Mouse (Mus musculus): Measurements from ENCODE around the gene Wdfy2. TPM values are rescaled to one million over a fixed set of nuclear protein-coding genes. Genes with fewer than 3 reads are reported as not detected.
A peak's percentile ranks its signal among the peaks of the same experiment; 100 is the strongest.

Gene Wdfy2
- polyA plus RNA-seq, 1 experiment from 2014 or later = 9.2 TPM

DNA sequence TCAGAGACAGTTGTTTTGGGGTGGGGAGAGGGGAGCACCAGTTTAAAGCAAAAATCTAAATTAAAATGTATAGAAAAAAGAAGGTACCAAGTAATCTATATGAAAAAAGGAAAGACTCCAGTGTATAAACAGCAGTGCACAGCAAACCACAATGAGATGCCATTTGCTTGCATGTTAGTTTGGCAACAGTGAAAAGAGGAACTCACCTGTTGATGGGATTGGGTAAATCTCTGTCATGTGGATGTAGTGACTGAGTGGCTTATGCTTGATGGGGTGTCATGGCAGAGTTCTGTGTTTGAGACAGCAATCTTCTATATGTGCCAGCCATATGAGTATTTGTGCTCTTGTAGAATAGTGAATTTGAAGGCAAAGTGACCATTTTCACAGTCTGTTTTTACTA lies 85.2 kb downstream of the Wdfy2 start:
- Histone ChIP-seq H3K4me3 (ENCODE audit: low read depth, low read length) (no peak overlapping the region), H3K4me2 (ENCODE audit: low read length) (no peak overlapping the region), H3K9ac (ENCODE audit: low read length) (no peak overlapping the region), H3K27me3 (replicated peaks; ENCODE audit: control insufficient read depth, insufficient read depth, low read length) (no peaks in the 10 kb centered on the region), H3K4me1 (ENCODE audit: control insufficient read depth, insufficient read depth, low read length) (no peaks in the 10 kb centered on the region), H3K36me3 (ENCODE audit: control insufficient read depth, insufficient read depth, low read length) (0 out of 2 replicates have a peak, but pooled peaks cover 5% of the 10 kb centered on the region), H3K9me3 (replicated peaks; ENCODE audit: control insufficient read depth, low read length) (no peaks in the 10 kb centered on the region), H3K27ac (ENCODE audit: low read depth, low read length) (no peak overlapping the region)
- DNase-seq (ENCODE audit: low spot score) (no peak), ATAC-seq (no peak)

DNA sequence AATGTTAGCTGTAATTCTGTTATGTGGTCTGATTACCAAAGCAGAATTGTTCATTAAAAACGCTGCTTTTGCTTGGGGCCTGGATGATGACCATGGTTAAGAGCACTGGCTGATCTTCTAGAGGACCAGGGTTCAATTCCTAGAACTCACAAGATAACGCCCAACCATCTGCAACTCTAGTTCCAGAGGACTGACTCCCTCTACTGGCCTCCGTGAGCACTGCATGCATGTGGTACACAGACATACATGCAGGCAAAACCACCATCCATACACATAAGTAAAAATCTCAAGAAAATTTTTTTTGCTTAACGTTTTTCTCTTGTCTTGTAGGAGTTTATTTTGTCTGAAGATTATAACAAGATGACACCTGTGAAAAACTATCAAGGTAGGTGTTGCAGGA lies 87.3 kb downstream of the Wdfy2 start:
- Histone ChIP-seq H3K36me3 (ENCODE audit: control insufficient read depth, insufficient read depth, low read length) (0 out of 2 replicates have a peak, but pooled peaks cover 10% of the 10 kb centered on the region), H3K27ac (ENCODE audit: low read depth, low read length) (no peak overlapping the region), H3K4me3 (ENCODE audit: low read depth, low read length) (no peak overlapping the region), H3K4me2 (ENCODE audit: low read length) (no peak overlapping the region), H3K4me1 (ENCODE audit: control insufficient read depth, insufficient read depth, low read length) (no peaks in the 10 kb centered on the region), H3K9ac (ENCODE audit: low read length) (no peak overlapping the region), H3K9me3 (replicated peaks; ENCODE audit: control insufficient read depth, low read length) (no peaks in the 10 kb centered on the region), H3K27me3 (replicated peaks; ENCODE audit: control insufficient read depth, insufficient read depth, low read length) (no peaks in the 10 kb centered on the region)
- no peak for DNase-seq (ENCODE audit: low spot score)
- no peak for ATAC-seq
- WGBS = 85% methylated on average over 4 of the region's 4 CpGs

- Histone ChIP-seq H3K9ac (ENCODE audit: low read length) (no peak overlapping the region), H3K9me3 (replicated peaks; ENCODE audit: control insufficient read depth, low read length) (no peaks in the 10 kb centered on the region), H3K4me1 (ENCODE audit: control insufficient read depth, insufficient read depth, low read length) (no peaks in the 10 kb centered on the region), H3K27me3 (replicated peaks; ENCODE audit: control insufficient read depth, insufficient read depth, low read length) (no peaks in the 10 kb centered on the region), H3K4me3 (ENCODE audit: low read depth, low read length) (no peak overlapping the region), H3K27ac (ENCODE audit: low read depth, low read length) (no peak overlapping the region), H3K36me3 (ENCODE audit: control insufficient read depth, insufficient read depth, low read length) (0 out of 2 replicates have a peak, but pooled peaks cover 16% of the 10 kb centered on the region), H3K4me2 (ENCODE audit: low read length) (no peak overlapping the region)
- DNase-seq (ENCODE audit: low spot score) = no peak
- ATAC-seq = no peak
- 76% methylated on average over 5 of the region's 5 CpGs for WGBS
Observed at GRCm38 (mm10) chr14:62928101-62928541, 90.6 kb downstream of the Wdfy2 start.

- H3K9ac ChIP-seq (ENCODE audit: low read length) = no peak overlapping the region
- 84% methylated on average over 9 of the region's 9 CpGs for WGBS
- H3K4me2 ChIP-seq (ENCODE audit: low read length) = no peak overlapping the region
- H3K27me3 ChIP-seq (replicated peaks; ENCODE audit: control insufficient read depth, insufficient read depth, low read length) = no peaks in the 10 kb centered on the region
- peaks cover 6% of the 10 kb centered on the region; the same call in 1 of the 2 replicates for H3K36me3 ChIP-seq (ENCODE audit: control insufficient read depth, insufficient read depth, low read length)
- no peak overlapping the region for H3K27ac ChIP-seq (ENCODE audit: low read depth, low read length)
- no peak for DNase-seq (ENCODE audit: low spot score)
- no peaks in the 10 kb centered on the region for H3K9me3 ChIP-seq (replicated peaks; ENCODE audit: control insufficient read depth, low read length)
- no peak for ATAC-seq
- H3K4me3 ChIP-seq (ENCODE audit: low read depth, low read length) = no peak overlapping the region
- H3K4me1 ChIP-seq (ENCODE audit: control insufficient read depth, insufficient read depth, low read length) = no peaks in the 10 kb centered on the region
Observed at GRCm38 (mm10) chr14:62935361-62935760, 97.9 kb downstream of the Wdfy2 start.

GRCm38 (mm10) chr14:62936631-62937380 lies 99.3 kb downstream of the Wdfy2 start:
- no peak overlapping the region for H3K27ac ChIP-seq (ENCODE audit: low read depth, low read length)
- ATAC-seq (no peak), DNase-seq (ENCODE audit: low spot score) (no peak)
- H3K9ac ChIP-seq (ENCODE audit: low read length) = no peak overlapping the region
- no peaks in the 10 kb centered on the region for H3K4me1 ChIP-seq (ENCODE audit: control insufficient read depth, insufficient read depth, low read length)
- no peak overlapping the region for H3K4me2 ChIP-seq (ENCODE audit: low read length)
- 97% methylated on average over 6 of the region's 6 CpGs for WGBS
- H3K4me3 ChIP-seq (ENCODE audit: low read depth, low read length) = no peak overlapping the region
- no peaks in the 10 kb centered on the region; the same call in 1 of the 2 replicates for H3K36me3 ChIP-seq (ENCODE audit: control insufficient read depth, insufficient read depth, low read length)
- no peaks in the 10 kb centered on the region for H3K27me3 ChIP-seq (replicated peaks; ENCODE audit: control insufficient read depth, insufficient read depth, low read length)
- no peaks in the 10 kb centered on the region for H3K9me3 ChIP-seq (replicated peaks; ENCODE audit: control insufficient read depth, low read length)

GRCm38 (mm10) chr14:62937675-62938074 lies 100.2 kb downstream of the Wdfy2 start:
- 67% methylated on average over 5 of the region's 5 CpGs for WGBS

DNA sequence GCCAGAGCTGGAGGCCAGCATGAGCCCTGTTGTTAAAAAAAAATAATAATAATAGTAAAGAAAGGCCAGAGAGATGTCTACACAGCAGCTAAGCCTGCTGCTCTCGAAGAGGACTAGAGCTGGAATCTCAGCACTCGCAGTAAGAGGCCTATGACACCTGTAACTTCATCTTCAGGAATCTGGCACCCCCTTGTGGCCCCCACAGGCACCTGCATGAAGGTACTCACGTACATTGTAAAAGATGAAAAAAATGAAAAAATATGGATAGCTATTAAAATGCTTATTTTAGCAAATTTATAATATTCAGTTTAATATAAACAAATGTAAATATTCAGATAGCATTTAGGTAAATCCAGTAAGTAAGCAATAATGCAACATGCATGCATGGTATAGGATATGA lies 102.0 kb downstream of the Wdfy2 start:
- H3K4me1 ChIP-seq (ENCODE audit: control insufficient read depth, insufficient read depth, low read length) = no peaks in the 10 kb centered on the region
- H3K36me3 ChIP-seq (ENCODE audit: control insufficient read depth, insufficient read depth, low read length) = peaks cover 8% of the 10 kb centered on the region
- H3K27ac ChIP-seq (ENCODE audit: low read depth, low read length) = no peak overlapping the region
- ATAC-seq (no peak), DNase-seq (ENCODE audit: low spot score) (no peak)
- 98% methylated on average over 3 of the region's 3 CpGs for WGBS
- no peaks in the 10 kb centered on the region for H3K27me3 ChIP-seq (replicated peaks; ENCODE audit: control insufficient read depth, insufficient read depth, low read length)
- H3K4me2 ChIP-seq (ENCODE audit: low read length) = no peak overlapping the region
- no peak overlapping the region for H3K4me3 ChIP-seq (ENCODE audit: low read depth, low read length)
- H3K9me3 ChIP-seq (replicated peaks; ENCODE audit: control insufficient read depth, low read length) = no peaks in the 10 kb centered on the region
- no peak overlapping the region for H3K9ac ChIP-seq (ENCODE audit: low read length)

More at GRCm38 (mm10) chr14:62937675-62938074, 100.2 kb downstream of the Wdfy2 start:
- no peak overlapping the region for H3K4me3 ChIP-seq (ENCODE audit: low read depth, low read length)
- no peaks in the 10 kb centered on the region for H3K27me3 ChIP-seq (replicated peaks; ENCODE audit: control insufficient read depth, insufficient read depth, low read length)
- no peaks in the 10 kb centered on the region for H3K4me1 ChIP-seq (ENCODE audit: control insufficient read depth, insufficient read depth, low read length)
- ATAC-seq (no peak), DNase-seq (ENCODE audit: low spot score) (peak; percentile 49)
- H3K36me3 ChIP-seq (ENCODE audit: control insufficient read depth, insufficient read depth, low read length) = no peaks in the 10 kb centered on the region; the same call in 1 of the 2 replicates
- no peaks in the 10 kb centered on the region for H3K9me3 ChIP-seq (replicated peaks; ENCODE audit: control insufficient read depth, low read length)
- H3K9ac ChIP-seq (ENCODE audit: low read length) = no peak overlapping the region
- no peak overlapping the region for H3K4me2 ChIP-seq (ENCODE audit: low read length)
- no peak overlapping the region for H3K27ac ChIP-seq (ENCODE audit: low read depth, low read length)

- Histone ChIP-seq H3K9ac (ENCODE audit: low read length) (no peak overlapping the region), H3K4me1 (ENCODE audit: control insufficient read depth, insufficient read depth, low read length) (no peaks in the 10 kb centered on the region), H3K36me3 (ENCODE audit: control insufficient read depth, insufficient read depth, low read length) (peaks cover 15% of the 10 kb centered on the region; the same call in 1 of the 2 replicates), H3K9me3 (replicated peaks; ENCODE audit: control insufficient read depth, low read length) (no peaks in the 10 kb centered on the region), H3K4me3 (ENCODE audit: low read depth, low read length) (no peak overlapping the region), H3K27me3 (replicated peaks; ENCODE audit: control insufficient read depth, insufficient read depth, low read length) (no peaks in the 10 kb centered on the region), H3K27ac (ENCODE audit: low read depth, low read length) (no peak overlapping the region), H3K4me2 (ENCODE audit: low read length) (no peak overlapping the region)
- DNase-seq (ENCODE audit: low spot score) (no peak), ATAC-seq (no peak)
- WGBS = 89% methylated on average over 14 of the region's 14 CpGs
Observed at GRCm38 (mm10) chr14:62940383-62941074, 103.1 kb downstream of the Wdfy2 start.

DNA sequence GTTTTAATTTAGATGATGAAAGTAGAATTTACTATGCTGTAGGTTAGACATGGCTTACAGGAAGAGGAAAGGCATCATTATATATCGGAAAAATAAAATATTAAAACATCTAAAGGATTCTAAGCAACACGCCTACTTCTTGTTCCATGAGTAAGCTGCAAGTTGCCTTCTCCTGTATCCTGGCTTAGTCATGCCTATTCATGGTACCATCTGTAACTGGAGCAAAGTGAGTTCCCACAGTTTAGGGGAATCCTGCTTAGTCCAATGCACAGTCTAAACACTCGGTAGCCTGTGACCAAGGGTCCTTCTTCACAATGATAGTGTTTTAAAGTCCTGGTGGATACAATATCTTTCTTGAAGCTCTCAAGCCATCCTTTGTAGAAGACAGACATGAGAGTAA lies 109.3 kb downstream of the Wdfy2 start:
- Histone ChIP-seq H3K36me3 (ENCODE audit: control insufficient read depth, insufficient read depth, low read length) (peaks cover 20% of the 10 kb centered on the region; the same call in 1 of the 2 replicates), H3K4me2 (ENCODE audit: low read length) (no peak overlapping the region), H3K9me3 (replicated peaks; ENCODE audit: control insufficient read depth, low read length) (no peaks in the 10 kb centered on the region), H3K9ac (ENCODE audit: low read length) (no peak overlapping the region), H3K4me1 (ENCODE audit: control insufficient read depth, insufficient read depth, low read length) (no peaks in the 10 kb centered on the region), H3K27me3 (replicated peaks; ENCODE audit: control insufficient read depth, insufficient read depth, low read length) (no peaks in the 10 kb centered on the region), H3K27ac (ENCODE audit: low read depth, low read length) (no peak overlapping the region), H3K4me3 (ENCODE audit: low read depth, low read length) (no peak overlapping the region)
- DNase-seq (ENCODE audit: low spot score) = no peak
- WGBS = 90% methylated on average over 3 of the region's 3 CpGs
- ATAC-seq = no peak

All from forebrain, embryonic 14.5 days (tissue).